Mouse (Mus musculus) Muller cell, postnatal 12 days (primary cell): ENCODE results near the gene Nr2f2.
A peak's percentile ranks its signal among the peaks of the same experiment; 100 is the strongest.

Experiments
- DNase-seq: peaks from one replicate; pipeline ENCODE4 v3.0.0-alpha.2; 2015; ENCODE audit errors: inconsistent ontology term

Gene Nr2f2

DNA sequence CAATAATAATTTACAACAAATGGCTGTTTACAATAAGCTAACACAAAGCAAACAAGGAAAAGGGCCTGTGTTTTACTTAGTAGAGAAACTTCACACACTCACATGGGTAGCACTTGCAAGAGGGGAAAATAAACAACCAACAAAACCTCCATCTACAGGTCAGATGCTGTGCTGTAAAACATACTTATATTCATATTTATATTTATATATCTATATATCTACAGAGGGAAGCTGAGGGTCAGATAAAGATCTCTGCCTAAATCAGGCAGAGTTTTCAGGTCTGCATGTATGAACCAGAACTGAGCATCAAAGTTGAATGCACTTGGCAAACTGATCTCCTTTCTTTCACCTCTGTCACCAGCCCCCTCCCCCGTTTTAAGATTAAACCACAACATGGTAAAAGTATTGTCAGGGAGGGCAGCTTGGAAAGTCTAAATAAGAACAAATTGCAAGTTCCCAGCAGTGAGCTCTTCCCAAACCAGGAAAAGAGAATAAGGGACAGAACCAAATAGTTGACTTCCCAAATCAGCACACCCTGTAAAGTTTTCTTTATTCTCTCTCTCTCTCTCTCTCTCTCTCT lies 14.5 kb downstream of the Nr2f2 start:
- peak; percentile 53 for DNase-seq

DNA sequence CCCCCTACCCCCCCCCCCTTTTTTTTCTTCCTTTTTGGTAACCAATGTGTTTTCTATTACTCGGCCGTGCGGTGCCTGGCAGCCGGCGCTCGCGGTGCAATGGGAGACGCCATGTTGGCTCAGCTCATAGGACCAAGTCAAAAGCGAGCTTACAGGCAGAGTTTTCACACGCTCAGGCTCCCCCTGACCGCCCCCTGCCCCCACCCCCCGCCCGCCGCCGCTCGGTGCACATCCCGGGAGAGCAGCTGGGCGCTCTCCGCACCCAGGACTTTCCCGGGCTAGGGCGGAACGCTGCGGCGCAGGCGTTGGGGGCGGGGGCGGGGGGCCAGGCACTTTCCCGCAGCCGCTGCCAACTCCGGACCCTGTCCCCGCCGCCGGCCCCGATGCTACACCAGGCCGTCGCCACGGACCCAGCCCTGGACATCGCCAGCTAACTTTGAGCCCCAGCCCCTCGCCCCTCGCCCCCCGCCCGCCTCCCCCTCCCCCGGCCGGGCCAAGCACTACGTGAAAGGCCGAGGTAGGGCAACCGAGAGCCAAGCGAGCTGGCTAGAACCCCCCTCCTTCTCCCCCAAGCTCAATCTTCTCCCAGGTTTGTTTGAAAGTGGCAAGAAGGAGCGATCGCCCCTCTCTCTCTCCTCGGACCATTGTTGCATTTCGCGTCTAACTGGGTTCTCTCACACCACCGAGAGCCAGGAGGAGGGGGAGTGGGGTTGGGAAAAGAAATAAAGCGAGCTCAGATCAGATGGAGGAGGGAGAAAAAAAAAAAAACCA lies 15.6 kb downstream of the Nr2f2 start:
- DNase-seq: peak; percentile 82

DNA sequence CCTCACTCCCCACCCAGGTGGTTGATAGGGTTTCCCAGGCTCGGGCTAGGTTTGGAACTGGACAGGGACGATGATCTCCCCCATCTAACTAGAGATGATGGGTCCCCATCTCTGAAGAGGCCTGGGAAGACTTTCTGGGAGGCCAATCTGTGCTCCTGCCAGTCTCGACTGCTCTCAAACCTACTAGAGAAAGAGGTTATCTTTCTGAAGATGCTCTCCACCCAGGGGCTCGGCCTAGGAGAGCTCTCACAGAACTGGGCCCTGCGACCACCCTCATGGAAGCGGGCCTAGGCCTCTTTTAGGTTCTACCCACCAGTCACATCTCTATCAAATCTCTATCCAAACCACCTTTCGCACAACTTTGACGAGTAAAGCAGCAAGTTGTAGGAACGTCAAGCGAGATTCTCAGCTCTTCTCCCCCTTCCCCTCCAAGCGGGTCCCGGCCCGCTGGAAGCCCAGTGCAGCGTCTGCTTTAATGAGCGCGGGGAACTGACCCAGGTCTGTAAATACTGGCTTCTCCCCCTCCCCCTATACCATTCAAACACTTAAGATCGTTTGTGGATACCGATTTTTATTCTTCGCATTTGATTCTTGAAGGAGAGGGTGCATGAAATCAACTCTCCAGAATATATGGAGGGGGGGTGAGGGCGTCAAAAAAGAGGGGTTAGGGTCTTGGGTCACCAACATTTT lies 16.4 kb downstream of the Nr2f2 start:
- peak; percentile 55 for DNase-seq

DNA sequence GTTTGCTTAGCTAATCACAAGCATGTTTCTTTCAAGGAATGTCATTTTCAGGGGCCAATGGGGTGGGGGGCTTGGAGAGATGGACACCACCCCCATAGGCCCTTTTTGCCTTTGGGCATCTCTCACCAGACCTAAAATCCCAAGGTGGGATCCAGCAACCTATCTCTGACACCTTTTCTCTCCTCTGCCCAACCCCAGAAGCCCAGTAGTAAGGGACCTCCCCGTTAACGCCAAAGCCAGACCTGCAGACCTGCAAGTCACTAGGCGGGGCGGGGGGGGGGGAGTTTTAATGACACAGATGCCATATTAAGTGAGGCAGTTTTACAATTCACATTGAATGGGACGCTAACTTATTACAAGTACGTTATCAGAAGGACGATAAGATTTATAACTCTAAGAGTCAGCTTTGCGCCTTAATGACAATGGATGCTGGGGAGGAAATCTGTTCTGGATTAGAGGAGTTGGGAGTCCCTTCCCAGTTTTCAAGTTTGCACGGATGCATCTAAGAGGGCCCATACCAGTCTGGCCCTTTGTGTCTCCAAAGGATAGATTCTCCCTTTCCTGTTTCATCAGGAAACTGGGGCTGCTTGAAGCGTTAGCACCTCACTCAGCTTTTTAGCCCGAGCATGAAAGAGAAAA lies 17.4 kb downstream of the Nr2f2 start:
- DNase-seq: peak; percentile 47

DNA sequence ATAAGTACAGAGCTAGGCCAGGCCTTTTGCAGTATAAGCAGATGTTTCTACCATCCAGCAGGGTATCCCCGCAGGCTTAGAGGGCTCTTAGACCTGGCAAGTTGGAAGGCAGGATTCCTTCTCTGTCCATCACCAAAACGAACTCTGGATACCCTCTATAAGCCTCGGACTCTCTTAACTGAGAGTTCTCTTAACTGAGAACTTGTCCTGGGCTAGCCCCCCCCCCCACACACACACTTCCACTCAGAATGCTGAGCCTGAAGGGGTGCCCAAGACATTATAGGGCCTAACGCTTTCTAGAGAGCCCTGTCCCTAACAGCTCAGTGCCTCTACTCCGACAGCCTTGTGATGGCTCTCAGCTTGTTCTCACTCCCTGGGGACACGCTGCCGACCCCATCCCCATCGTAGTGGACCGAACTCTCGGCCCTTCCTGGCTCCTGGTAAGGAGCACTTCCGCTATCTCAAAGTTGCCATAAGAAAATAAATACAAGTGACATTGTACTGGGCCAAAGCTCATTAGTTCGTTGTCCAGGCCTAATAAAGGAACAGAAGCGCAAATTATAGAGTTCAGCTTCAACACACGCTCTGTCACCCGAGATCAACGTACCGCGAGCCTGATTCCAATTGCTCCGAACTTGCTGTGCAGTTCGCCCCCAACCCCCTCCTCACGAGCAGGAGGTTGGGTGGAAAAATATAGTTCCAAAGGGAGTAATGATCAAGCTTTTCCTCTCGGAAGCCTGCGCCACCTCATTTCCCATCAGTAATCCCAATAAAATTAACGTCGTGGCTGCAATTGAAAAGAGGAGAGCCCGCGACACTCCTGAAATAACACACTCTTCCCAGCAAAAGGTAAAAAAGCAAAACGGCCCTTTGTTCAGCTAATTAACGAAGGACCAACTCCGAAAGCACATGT lies 18.2 kb downstream of the Nr2f2 start:
- DNase-seq: peak; percentile 43

DNA sequence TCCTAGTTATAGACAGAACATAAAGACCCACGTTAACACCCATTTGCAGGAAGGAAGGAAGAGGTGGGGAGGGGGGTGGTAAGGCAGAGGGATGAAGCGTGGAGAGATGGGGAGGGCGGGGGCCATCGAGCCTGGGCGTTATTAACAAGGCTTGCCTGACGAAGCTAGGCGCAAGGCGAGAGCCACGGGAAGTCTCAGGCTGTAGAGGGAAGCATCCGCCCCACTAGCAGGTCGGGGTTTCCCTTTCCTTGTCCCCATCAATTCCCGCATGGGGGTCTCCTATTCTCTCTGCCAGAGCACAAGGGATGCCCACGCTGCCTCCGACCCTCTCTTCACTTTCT lies 18.9 kb downstream of the Nr2f2 start:
- no peak for DNase-seq

DNA sequence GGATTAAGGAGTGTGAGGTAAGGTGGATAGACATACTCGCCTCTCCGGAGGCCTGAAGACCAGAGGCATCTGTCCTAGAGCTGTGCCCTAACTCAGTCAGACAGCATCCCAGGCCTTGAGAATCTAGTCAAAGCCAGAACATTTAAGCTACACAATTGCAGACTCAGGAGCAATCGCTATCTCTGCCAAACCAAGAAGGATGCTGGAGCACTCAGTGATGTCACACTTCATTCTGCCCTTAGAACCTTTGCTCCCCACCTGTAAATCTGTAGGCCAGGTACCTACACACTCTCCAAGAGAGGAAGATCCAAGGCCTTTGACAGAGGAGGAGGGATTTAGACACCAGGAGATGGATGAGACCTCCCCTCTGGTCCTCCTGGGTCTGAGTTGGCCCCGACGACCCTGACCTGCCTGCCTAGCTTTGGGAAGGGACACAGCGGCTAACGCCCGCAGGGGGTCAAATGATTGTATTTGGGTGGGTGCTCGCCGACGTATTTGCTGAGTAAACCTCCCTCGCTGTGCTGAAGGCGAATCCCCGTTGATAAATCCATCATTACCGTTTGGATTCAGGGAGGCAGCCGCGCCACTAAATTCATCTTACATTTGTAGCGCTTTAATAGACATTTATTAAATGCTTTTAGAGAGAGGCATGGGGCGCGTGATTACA lies 19.5 kb downstream of the Nr2f2 start:
- no peak for DNase-seq

DNA sequence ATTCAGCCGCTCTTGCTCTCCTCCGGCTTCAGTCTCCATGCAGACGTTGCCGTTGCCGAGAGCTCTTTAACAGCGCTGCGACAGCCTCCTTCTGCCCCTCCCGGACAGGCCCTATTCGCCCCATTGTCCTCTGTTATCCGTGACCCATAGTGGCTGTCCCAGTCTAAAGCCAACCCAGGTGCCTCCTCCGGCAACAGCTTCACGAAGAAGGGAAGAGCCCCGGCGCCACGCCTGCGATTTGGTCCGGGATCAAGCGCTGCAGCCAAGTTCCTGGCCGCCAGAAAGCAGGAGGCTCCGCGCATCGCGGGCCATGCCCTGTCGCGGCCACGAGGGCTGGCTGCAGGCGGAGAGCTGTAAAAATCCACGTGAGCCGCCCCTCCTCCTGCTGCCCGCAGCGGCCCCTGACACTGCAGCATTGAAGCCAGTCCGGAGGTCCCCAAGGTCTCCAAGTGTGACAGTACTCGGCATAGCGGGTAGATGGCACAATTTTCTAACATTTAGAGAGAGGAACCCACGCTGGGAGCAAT lies 20.5 kb downstream of the Nr2f2 start:
- DNase-seq: peak; percentile 91

DNA sequence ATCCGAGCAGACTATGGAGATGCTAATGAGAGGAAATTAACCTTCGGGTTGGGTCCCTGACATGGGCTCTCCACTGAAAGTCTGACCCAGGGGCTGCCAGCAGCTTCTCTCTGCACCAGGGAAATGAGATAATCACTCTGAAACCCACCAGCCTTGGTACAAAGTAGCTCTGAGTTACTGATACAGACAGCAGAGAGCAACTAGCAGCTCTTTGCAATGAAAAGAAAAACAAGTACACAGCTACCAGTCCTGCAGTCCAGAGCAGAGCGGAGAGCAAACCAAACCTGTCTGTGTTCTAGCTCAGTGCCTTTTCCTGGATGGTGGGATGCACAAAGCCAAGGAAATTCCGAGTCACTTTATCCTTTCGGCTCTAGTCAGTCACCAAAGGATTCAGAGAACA lies 23.1 kb downstream of the Nr2f2 start:
- DNase-seq: no peak

DNA sequence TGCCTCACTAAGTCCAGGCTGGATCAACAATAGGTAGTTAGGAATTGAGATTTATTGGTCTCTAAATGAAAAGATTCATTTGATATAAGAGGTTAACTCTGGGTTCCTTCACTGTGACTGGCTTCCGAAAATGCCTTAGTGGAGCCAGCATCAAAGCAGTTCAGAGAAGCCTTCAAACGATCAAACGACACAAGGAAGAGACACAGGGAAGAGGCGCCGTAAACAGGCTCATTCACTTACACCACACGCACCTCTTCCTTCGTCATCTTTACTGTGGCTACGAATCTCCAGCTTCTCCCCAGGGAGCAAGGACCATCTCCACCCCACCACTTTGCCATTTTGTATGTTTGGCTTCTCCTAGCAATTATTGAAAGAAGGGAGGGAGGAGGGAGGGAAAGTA lies 23.8 kb downstream of the Nr2f2 start:
- DNase-seq: peak; percentile 9

DNA sequence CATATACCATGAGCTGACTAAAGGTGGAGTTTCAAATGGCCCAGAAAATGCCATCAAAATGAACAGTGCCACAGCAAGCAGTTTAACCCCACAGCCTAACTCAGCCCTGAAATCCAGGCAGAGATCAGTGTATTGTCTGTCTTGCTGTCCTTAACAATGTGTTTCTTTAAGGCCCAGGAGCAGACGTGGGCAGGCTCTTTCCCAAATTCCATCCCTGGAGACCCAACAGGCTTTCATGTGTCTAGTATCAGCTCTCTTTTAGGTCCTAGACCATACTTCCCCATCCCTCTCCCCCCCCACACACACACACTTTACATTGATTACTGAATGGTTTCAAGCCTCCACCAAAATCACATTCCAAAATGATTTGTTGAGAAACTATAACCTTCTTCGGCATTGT lies 24.5 kb downstream of the Nr2f2 start:
- peak; percentile 5 for DNase-seq

DNA sequence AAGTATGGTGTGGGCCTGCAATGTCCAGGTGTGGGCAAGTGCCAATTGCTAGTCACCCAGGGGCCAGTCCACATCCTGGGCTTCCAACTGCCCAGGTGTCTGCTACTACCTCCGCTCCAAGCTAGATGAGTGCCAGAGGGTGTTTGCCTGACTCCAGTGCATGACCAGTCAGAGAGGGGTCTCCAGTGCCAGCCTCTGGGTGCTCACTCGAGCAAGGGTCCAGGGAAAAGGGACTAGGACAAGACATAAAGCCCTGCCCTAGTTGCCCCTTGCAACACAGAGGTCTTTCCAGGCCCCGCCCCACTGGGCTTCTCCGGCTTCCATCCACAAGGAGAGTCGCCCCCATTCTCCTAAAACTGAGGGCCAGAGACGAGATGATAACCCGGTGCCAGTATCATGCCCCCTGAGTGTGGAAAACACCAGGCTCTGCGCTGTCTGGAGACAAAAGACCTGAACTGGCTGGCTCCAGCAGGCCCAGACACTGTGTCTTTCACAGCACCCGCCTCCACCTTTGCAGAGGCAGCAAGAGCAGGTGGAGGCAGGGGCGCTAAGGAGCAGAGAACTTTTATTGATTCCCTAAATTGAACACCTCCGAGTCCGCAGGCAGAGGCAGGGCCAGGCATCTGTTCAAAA lies 26.4 kb downstream of the Nr2f2 start:
- no peak for DNase-seq

DNA sequence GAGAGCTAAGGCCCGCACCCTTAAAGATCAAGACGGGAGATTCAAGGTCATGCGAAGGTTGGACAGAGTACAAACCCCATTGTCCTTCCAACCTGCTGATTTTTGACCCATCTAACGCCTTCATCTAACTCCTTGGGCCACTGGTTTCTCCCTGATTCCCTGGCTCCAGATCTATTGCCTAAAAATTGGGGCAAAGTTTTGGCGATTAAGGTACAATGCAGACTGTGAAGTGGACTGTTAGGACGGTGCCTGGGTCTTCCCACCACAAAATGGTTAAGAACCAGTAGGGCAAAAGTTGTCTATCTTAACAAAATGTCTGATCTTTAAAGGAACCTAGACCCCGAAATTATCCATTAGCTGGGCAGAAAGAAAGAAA lies 28.3 kb downstream of the Nr2f2 start:
- no peak for DNase-seq

DNA sequence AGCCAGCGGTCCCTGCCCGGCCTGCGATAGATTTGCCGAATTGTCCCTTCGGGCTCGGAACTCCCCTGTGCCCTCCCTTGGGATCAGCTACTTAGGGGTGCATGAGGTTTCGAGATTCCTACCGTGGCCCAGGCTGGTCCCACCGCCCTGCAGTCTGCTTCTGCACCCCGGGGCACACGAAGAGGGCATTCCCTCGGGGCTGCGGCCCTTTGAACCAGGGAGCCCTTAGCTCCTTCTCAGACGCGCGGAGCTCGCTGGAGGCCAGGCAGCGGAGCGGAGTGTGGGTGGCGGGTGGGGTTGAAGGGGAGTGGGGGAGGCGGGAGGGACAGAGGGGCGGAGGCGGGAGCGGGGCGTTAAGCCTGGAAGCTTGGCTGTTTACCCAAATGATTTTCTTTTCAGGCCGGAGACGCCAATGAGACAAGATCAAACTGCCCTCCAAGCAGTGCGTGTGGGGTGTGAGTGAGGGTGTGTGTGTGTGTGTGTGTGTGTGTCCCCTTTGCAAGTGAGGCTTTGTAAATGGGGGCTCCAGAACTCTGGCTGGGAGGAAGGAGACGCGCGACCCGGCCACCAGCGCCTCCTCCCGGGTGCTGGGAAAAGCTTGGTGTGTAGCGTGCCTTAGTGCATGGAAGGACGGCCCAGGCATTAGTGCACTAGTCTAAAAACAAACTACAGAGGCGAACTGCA lies 28.8 kb downstream of the Nr2f2 start:
- peak; percentile 65 for DNase-seq

DNA sequence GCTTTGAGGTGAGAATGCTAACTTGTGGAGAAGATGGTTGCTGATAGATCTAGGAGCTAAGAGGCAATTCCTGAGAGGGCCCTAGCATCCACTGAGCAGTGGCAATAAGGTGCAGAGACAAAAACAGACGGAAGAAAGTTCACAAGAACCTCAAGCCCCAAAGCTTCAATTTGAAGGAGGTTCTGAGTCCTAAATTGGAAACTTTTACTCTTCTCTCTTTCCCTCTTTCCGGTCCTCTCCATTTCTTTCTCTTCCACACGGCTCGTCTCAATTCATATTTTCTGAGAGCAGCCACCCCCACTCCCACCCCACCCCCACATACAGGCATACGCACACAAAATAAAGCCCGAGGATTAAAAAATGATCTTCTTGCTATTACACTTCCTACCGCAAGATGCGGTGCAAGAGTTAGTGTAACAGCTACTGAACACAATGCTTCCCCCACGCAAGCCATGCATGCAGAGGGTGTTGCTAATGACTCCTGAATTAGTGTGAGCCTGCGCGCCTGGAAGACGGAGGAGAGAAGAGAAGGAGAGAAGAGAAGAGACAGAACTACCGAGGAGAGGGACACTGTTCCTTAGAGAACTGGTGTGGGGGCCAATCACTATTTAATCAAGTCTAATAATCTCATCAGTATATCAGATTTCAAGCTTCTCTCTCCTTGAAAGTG lies 29.8 kb downstream of the Nr2f2 start:
- DNase-seq: peak; percentile 42

DNA sequence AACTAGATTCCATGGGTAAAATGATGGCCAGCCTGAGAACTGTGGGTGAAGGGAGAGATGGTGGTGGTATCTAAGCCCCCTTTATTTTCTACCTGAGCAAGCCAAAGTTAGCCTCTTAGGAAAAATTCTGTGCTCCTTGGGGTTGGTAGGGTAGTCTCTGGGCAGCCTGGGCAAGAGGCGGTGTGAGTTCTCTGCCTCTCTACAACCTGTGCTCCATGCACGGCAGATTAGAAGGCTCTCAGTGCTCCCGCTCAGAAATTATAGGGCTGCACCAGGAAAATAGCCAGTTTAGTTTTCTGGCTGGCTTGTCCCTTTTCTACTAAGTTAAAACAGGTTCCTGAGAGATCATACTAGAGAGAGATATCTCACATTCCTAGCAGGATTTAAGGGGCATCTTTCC lies 30.4 kb downstream of the Nr2f2 start:
- peak; percentile 29 for DNase-seq

DNA sequence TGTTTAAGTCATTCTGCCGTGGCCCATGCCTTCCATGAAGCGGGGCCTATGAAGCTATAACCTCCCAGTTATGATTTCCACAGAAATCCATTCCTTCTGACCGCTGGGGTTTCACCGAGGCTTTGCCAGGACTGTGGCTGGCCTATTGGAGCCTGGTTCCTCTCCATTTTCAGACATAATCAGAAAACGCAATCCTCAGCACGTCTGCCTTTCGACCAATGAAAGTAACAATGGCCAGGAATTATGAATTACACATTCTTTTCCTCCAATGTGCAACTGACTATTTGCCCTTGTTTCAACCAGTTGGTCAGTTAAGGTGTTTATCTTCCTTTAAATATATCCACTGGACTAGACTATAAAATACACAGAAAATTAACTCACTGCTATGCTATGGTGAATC lies 31.1 kb downstream of the Nr2f2 start:
- DNase-seq: peak; percentile 73

DNA sequence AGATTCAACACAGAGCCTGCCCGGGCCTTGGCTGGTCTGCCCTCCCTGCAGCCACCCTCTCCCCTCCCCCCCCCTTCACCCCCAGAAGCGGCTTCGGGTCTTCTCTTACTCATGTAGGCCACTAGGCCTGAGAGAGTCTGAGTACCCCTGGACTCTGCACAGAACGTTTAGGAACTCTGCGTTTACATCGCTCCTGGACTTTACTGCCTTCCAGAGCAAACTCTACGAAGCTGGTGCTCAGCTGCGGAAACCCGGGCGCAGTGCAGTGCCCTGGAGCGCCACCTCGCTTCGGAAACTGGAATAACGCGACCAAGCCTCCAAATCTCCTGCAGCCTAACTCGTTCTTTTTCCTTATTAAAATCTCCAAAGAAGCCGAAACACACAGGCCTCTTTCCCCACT lies 31.7 kb downstream of the Nr2f2 start:
- DNase-seq: peak; percentile 86

DNA sequence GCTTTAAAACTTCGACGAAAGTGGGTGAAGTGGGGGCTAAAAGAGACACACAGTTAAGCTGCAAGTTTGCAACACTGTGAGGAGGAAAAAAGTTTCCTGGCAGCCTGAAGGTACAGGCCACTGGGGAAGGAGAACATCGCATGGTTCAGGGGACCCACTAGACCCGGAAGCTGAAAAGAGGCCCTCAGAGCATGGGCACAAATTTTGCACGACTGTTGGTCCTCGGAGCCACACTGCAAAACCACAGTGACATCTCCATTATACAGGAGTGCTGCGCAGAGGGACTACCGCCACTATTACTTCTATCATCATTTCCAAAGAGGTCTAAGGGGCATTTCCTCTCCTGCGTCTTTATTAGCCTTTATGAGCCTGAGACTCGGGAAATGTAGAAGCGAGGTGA lies 32.7 kb downstream of the Nr2f2 start:
- peak; percentile 44 for DNase-seq
